Mouse (Mus musculus) ovary, postnatal 14 days (tissue): Measurements from ENCODE around the gene Dkkl1.
A peak's percentile ranks its signal among the peaks of the same experiment; 100 is the strongest.

Experiments used
- DNase-seq: peaks from one replicate; pipeline ENCODE4 v3.0.0; 2022; ENCODE audit warnings: low spot score

Dkkl1 gene

DNA sequence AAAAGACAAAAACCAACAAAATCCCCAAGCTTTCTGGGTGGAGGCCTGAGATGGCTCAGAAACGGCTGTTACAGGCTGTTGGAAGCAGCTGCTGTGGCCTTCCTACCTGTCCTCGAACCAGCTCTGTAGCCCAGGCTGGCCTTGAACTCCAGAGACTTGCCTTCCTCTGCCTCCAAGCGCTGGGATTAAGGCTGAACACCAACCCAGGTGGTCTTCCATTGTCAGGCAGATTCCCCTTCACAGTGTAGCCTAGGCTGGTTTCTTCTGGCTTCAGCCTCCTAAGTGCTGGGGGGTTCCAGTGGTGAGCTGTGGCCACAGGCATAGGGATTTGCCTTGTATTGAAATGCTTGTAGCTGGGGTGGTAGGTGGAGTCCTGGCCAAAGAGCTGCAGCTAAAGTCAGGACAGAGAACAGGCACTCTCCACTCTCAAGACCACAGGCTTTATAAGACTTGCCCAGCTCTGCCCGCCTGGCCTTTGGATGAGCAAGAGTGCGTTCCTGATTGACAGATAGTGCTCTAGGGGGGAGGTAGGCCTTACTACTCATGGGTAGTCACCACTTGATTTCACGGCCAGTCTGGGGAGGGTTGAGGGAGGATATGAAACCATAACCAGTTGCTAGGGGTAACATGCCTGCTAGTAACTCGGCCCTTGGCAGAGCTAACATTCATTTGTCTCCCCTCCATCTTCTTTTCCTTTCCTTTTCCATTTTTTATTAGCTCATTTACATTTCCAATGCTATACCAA is 17.7 kb upstream of the Dkkl1 start:
- DNase-seq: no peak

DNA sequence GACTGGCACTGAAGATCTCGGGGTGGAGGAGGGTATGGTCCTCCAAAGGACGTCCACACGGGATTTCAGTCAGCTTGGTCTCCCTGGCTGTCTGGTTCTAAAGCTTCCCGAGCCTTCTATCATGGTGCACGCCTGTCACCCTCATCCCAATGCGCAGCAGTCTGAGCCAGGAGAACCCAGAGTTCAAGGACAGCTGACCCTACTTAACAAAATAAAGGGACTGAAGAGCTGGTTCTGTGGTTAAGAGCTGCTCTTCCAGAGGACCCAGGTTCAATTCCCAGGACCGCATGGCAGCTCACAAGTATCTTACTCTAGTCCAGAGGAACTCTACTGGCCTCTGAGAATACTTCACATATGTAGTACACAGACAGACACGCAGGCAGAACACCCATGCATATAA is 17.1 kb upstream of the Dkkl1 start:
- no peak for DNase-seq

DNA sequence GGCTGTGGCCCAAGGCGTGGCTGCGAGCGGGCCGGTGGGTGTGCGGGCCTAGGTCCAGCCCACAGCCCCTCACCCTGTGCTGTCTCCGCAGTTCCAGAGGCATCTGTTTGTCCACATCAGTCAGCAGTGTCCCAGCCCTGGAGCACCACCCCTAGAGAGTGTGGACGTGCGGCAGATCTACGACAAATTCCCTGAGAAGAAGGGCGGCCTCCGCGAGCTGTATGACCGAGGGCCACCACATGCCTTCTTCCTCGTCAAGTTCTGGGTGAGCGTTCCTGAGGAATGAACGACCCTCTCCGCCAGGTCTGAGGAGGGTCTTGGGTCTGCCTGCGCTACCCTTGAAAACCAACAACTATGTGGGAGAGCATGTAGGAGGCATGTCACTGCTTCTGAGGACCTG is 16.6 kb upstream of the Dkkl1 start:
- no peak for DNase-seq

DNA sequence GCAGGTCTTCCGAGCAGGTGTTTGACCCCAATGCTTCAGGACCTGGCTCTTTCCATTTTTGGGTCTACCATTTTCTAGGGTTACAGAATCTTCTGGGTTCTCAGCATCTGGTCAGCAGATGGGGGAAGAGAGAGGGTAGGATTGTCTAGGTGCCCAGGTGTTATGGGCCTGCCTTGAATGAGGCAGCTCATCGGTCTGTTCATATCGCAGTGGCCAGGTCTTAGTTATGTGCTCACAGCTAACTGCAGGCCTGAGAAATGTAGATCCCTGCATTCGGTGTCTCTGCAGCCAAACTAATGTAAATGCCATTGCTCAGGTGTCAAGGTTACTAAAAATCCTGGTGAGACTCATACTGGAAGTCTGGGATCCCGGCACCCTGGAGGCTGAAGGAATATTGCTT is 14.5 kb upstream of the Dkkl1 start:
- no peak for DNase-seq

DNA sequence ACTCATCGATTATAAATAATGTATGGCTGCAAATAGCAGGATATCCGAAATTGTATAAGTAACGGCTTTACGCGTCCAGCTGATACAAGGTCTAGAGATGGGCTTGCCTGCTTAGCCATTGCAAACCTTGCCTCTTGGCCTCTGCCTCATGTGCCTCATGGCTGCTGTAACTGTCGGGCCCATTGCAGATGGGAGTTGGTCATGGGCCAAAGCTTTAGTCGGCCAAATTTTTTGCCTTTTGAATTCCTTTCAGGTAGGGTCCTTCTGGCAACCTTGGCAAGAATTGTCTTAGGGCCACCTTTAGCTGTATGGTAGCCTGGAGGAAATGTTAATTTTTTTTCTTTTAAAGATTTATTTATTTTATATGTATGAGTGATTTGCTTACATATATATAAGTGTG is 12.9 kb upstream of the Dkkl1 start:
- DNase-seq: no peak

DNA sequence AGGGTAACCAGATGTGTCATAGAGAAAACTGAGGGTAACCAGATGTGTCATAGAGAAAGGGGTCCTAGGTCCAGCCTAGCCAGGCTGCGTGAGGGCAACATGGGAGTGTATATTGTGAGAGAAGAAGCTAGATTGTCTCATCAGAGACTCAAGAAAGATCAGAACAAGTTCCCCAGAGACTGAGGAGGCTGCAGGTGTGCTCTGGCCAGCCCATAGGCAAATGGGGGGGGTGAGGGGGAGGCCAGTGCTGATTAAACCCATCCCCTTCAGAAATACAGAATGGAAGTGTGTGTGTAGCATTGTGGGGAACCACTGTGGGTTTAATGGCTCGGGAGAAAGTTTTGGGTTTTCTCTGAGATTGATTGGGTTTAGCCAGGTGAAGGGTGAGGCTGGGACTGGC is 9.7 kb upstream of the Dkkl1 start:
- DNase-seq: no peak

DNA sequence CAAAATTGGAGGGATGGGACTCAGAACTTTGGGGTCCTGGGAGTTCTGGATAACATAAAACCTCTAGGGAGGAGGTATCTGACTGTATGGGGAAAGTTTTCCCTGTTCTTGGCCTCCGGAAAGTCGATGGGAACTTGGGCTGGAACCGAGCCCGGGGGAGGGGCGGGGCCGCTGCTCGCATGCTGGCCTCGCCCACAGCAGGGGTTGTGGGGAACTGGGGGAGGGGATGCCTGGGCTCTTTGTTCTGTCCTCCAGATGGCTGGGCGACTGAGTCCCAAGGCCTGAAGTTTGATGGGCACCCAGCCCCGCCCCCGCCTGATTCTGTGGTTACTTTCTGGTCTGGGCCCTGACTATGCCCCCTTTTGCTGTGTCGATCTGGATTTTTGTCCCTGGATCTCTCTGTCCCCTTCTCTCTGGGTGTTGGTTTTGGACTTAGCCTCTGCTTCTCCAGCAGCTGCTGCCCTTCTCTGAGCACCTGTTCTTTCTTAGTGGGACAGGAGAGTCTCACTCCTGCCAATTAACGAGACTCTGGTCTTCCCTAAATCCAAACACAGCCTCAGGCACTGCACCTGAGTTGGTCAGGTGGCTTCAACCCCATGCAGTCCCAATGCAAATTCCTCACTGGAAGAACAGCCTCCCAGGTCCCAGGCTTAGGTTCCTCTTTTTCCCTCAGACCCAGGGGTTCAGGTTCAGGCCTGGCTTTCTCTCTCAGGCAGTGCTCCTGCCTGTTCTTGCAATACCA is 4.7 kb upstream of the Dkkl1 start:
- peak; percentile 64 for DNase-seq

DNA sequence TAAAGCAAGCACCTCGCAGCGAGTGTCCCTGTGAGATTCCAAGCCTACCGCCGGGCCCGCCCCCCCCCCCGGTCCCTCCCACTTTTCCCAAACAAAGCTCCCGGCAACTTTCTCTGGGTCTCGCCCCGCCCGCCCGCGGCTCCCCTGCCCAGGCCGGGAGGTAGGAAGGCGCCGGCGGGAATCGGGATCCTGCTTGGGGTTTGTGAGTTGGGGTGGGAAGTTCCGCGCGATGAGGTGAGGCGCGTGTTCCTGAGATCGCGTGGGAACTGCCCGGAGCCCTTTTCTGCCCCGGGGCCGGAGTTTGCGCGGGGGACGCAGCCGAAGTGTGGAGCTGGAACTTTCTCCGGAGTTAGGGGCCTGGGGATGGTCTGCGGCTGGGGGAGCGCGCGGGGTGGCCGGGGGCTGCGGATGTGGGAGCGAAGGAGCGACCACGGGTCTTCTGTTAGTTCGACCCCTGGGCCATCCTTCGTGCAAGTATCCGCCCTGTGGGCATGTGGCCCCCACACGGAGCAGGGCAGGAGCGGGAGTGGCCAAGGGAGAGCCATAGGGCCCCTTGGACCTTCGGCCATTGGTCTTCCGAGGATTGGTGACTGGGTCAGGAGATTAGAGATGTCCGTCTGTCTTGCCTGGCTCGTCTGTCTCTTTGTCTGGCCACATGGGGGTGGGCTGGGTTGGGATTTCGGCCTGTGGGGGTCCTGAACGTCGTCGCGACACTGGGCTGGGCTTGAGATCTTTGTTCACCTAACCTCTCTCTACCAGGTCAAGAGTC is 3.9 kb upstream of the Dkkl1 start, which contains the start of gene Tead2:
TSS of gene Tead2 (plus strand) at position 81 of the 769 bp plus-strand sequence.
- DNase-seq: peak; percentile 47

DNA sequence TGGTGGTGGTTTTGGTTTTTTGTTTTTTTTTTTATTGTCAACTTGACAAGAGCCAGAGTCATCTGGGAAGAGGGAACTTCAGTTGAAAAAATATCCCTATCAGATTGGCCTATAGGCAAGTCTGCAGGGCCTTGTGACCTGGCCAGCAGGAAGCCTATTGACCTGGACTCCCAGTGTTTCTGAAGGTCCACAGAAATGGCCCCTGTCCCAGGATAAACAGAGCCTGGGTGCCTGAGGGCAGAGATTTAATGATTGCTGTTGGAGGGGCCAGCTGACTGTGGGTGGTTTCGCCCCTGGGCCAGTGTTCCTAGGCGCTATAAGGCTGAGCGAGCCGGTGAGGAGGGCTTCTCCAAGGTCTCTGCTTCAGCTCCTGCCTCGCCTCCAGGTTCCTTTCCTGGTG is 1.8 kb upstream of the Dkkl1 start:
- DNase-seq: no peak

DNA sequence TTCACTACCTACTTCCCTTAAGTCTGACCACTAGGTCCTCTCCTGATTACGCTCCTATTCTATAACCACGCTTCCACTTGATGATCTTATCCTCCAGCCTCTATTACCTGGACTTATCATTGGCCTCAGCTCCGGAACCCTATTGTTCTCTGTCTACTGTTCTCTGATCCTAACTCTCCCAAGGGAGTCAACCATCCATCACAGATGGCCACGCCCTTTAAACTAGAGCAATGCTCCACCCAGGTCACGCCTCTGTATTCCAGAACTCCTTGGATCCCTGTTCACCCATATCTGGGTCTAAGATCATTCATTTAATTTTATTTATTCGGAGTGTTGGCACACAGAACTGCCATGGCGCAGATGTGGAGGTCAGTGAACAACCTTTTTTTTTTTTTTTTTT is 409 bp upstream of the Dkkl1 start:
- no peak for DNase-seq

DNA sequence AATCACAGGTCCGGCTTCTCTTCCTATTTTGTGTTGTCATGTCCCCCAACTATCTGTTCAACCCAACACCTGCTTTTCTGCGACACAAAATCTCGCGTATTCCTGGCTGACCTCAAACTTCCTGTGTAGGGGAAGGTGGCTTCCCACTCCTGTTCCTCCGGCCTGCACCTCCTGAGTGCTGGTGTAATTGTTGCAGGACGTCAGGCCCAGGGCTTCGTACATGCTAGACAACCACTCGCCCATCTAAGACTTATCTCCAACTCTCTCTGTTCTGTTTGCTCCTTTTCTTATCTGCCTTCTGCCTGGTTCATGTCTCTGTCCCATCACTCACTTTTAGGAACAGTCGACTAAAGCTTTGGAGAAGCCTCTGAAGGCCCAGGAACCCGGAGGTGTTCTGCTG is 877 bp downstream of the Dkkl1 start:
- no peak for DNase-seq

DNA sequence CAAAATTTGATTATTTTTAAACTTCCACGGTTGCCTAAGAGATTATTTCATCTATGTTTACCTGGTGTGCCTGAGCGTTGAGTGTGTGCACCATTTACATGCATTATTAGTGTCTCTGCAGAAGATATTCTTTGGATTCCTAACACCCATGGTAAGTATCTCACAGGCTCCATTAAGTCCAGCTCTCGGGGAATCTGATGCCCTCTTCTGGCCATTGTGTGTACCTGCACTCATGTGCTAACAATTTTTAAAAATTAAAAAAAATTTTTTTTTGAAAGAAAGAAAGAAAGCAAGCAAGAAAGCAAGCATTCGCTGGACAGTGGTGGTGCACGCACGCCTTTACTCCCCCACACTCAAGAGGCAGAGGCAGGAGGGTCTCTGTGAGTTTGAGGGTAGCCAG is 3.7 kb downstream of the Dkkl1 start:
- no peak for DNase-seq

DNA sequence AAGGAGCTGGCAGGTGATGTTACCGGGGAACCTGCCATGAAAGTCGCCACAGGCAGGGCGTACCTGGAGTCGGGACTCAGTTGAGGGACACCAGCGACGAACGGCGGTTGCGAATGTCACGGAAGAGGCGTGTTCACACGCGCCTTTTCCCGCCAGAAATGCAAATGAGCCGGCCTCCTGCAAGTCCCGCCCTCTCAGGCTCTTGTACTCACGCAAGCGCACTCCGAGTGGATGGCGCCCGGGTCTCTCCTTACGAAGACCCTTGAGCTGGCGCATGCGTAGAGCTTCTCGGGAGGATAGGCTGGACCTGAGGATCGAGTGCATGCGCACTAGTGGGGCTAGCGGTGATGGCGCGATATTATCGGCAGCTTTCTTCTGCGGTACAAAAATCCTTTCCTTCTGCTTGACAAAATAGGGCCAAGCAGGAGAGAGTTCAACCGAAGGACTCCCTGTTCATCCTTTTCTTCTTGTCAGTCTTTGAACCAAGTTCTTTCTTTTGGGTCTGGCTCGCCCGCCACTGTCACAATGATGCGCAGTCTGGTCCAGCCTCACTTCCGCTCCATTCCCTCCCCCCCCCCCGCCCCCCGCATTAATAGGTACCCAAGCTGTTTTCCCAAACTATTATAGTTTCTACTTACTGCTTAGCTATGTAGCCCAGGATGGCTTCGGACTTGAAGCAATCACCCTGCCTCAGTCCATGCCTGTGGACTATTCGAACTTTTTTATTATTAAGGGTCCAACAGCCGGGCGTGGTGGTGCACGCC is 7.4 kb downstream of the Dkkl1 start, which contains the start of gene Ccdc155:
TSS of gene Ccdc155 (minus strand) at position 513 of the 764 bp plus-strand sequence.
- peak; percentile 72 for DNase-seq

DNA sequence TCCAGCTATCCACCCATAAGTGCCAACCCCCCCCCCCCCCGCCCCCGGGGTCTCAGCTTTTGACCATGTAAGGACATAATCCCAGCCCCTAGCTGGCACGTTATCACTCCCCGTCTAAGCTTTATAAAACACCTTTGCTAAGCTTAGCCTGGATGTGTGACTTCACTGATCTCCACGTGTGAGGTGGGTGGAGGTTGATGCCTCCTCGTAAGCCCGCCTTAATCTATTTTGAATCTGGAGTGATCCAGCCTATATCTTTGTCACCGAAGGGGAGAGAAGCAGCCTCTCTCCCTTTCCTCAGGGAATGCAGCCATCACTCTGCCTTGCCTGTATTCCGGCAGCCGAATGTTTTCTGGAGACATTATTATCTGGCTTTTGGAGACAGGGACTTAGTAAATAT is 9.3 kb downstream of the Dkkl1 start:
- no peak for DNase-seq

DNA sequence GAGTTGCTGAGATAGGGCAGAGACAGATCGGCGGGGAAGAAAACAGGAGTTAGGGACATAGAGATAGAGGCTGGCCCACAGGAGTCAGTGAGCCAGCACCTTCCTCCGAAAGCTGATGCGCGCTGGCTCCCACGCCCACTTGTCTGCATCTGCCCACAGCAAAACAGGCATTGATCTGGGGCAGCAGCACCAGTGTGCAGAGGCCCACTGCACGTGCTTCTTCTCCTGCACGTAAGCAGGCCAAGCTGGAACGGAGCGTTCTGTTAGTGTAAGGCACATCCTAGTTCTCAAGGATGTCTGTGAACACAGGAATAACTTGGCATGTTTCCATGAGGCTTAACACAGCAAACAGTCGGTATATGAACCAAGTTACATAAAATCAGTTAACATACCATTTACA is 13.0 kb downstream of the Dkkl1 start:
- DNase-seq: no peak

DNA sequence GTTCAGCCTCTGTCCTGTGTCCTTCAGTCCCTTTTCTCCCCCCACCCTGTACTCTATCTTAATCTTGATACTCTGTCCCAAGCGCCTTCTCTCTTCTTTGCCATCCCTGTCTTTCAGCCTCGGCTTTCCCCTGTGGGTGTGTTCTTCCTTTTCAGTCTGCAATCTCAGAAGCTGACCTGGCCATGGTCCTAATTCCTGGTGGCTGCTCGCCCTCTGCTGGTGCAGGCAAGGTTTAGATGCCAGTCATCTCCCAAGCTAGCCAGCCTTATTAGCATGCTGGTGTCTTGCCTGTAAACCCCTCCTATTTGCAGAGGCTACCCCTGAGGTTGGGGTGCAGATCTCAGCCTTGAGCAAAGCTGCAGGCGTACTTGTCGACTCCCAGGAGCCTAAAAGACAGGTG is 13.5 kb downstream of the Dkkl1 start:
- peak; percentile 57 for DNase-seq

DNA sequence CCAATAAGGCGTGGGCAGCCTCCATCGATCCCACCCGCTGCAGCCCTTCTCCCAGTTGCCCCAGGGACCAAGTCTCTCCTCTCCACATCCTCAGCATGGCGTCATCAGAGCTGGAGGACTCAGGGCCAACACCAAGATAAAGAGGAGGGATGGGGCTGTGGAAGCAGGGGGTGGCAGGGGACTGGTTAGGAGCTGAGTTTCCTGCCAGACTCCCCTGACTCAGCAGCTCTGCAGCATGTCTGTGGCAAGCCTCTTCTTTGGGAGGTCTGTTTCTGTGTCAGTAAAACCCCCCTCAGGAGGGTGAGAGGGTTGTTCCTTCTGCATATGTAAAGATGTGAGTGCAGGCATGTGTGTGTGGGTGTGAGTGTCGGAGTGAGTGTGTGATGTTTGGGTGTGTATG is 15.0 kb downstream of the Dkkl1 start:
- no peak for DNase-seq

DNA sequence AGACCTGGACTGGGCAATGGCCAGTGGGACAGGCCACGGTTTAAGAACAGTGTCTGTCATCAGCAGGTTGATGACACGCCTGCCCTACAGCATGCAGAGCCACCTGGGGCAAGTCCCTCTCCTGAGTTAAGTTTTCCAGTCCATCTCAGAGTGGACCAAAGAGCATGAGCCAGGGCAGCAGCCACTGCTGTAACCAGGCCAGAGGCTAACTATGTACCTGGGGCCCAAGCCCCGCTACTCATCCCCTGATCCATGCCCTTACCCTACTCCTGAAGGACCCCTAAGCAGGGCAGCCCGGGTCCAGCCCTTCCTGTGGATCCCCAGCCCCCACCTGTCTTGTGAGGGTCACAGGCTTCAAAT is 15.8 kb downstream of the Dkkl1 start:
- no peak for DNase-seq

DNA sequence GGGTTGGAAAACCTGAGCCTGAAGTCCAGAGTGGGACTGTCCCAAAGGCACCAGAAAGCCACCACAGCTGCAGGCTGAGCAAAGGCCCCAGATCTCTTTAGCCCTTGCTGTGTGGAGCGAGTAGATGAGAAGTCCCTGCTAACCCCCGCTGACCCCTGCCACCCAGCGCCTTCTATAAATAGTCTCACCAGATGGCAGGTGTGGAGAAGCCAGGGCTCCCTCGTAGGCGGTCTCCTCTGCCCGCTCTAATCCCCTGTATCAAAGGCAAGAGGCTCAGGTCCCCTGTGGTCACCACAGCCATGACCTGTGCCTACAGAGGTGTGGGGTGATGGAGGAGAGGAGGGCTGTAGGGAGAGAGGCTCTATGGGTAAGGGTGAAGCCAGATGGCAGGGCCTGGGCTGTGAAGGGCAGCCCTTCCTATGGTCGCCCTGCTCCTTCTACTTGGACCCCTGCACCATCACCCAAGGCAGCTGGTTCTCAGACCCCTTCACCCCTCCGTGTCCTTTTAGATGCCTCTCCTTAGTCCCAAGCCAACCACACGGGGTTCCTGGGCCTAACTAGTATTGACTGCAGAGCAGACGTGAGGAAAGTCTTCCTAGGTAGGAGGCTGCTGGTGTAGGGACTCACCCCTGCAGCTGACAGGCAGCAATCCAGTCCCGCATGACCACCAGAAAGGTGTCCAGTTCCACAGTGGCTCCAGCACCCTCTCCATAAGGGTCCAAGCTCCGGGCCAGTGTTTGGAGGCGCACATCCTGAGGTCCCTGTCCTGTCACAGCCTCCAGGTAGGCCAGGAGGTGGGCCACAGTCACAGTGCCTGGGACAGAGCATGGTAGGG is 16.4 kb downstream of the Dkkl1 start:
- DNase-seq: no peak

DNA sequence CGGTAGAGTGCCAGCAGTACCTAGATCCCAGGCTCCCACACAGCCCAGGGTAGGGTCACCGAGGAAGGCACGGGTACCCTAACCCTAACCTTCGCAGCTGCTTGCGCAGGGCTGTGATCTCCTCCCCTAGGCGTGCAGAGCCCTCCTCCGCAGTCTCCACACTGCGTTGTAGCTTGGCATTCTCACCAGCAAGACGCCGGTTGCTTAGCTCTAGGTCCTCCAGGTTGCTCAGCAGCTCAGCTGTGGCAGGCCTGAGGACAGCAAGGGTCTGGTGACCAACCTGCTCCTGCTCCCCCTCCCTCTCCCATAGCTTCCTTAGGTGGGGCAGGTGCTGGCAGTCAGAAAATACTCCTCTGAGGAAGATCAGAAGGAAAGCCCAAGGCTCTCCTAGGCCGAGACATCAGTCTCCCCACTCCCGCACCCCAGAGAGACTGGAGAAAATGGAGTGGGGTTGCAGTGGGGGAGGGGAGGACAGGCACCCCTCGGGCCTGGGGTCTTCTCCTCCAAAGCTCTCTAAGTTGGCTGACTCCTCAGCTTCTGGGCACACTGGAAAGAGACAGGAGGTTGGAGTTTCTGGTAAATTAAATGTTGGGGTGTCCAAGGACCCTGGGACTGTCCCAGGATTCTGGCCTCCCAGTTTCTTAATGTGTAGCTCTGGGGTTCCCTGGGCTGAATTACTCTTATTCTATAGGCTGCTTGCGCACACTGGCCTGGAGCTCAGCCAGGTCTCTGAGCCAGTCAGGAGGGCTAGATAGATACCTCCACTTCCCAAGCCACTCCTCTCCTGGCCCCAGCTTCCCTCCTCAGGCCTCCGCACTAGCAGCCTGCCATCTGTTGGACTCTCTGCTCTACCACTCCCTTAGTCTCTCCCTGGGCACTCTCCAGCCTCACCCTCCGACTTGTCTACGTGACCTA is 17.8 kb downstream of the Dkkl1 start:
- DNase-seq: no peak
